Mouse (Mus musculus) C2C12 (cell line): ENCODE data around the gene Foxn3.

Experiments used
- CEBPB ChIP-seq: IDR thresholded peaks from one replicate; pipeline ENCODE4 v1.6.1; 2011; ENCODE audit warnings: low read depth, mild to moderate bottlenecking, control low read depth, moderate library complexity
- CTCF ChIP-seq: IDR thresholded peaks from one replicate; pipeline ENCODE4 v1.5.1; 2011; ENCODE audit not compliant: control insufficient read depth, insufficient read depth, insufficient read length
- FOSL1 ChIP-seq: IDR thresholded peaks from one replicate; pipeline ENCODE4 v1.8.0; 2011; ENCODE audit warnings: mild to moderate bottlenecking, low read length; ENCODE audit not compliant: poor library complexity, insufficient read depth, severe bottlenecking
- MAX ChIP-seq: IDR thresholded peaks from one replicate; pipeline ENCODE4 v1.6.1; 2011; ENCODE audit warnings: mild to moderate bottlenecking, control low read depth
- MYOD1 ChIP-seq: IDR thresholded peaks from one replicate; pipeline ENCODE4 v1.6.1; 2011; ENCODE audit warnings: low read depth; ENCODE audit not compliant: control insufficient read depth, insufficient read length
- MYOG ChIP-seq: IDR thresholded peaks from one replicate; pipeline ENCODE4 v1.6.1; 2011; ENCODE audit not compliant: control insufficient read depth, insufficient read length; ENCODE audit errors: extremely low read depth
- USF1 ChIP-seq: IDR thresholded peaks from one replicate; pipeline ENCODE4 v1.6.1; 2011; ENCODE audit warnings: low read depth, mild to moderate bottlenecking, control low read depth, moderate library complexity

DNA sequence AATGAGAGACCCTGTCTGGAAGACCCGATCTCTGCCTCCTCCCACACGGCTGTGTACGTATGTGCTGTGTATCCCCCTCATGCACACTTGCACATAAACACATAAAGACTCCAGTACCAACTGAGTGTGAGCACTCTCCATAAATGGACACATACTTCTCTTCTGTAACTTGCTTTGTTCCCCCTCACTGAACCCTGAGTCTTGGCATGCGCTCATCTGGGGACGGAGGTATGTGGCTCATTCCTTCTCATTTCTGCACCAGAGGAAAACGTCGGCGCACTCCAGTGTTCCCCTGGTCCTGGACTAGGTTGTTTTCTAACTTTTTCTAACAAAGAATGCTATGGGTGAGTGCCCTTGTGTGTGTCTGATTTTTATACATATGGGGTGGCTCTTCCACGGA, 325.9 kb downstream of the Foxn3 start:
- TF ChIP-seq CTCF (no peak), MAX (no peak), MYOG (no peak), USF1 (no peak), MYOD1 (no peak), FOSL1 (no peak), CEBPB (no peak)
